Mouse (Mus musculus) liver, adult 2 months (tissue): ENCODE data around the gene Gm3512.
"Not testable (repeated sequence)": the region's sequence is repeated elsewhere in the genome, so short reads cannot be mapped to it uniquely, and the experiment has no call there.

Experiments used
- CTCF ChIP-seq: fragments of 200-500 bp; IDR thresholded peaks from 2 replicates; pipeline ENCODE4 v1.5.1; 2011; ENCODE audit warnings: low read depth, low read length, control low read depth
- POLR2A ChIP-seq: fragments of 200-500 bp; IDR thresholded peaks from 2 replicates; pipeline ENCODE4 v1.6.1; 2011; ENCODE audit warnings: low read length, control low read depth; ENCODE audit not compliant: insufficient read depth; ENCODE audit errors: extremely low read depth

DNA sequence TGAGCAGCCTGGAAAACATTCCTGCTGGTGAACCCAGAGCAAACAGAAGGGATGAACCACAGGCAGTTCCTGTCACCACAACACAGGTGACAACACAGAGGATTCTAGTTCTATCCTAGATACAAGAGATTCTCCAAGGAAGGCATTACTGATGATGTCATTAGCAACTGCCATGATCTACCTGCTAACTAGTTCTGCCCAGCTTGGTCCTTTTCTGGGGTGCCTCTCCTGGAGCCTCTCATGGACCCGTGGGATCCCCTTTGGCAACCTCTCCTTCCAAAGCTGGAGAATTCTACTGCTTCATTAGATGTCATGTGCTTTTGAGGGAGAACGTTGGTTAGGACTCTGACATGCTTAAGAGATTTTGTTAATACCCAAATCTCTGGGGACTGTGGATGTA lies 20.1 kb upstream of the Gm3512 start, which contains the start of gene Gm16434:
- TF ChIP-seq CTCF, POLR2A: not testable (repeated sequence)
